Mouse (Mus musculus): ENCODE results near the gene Ica1. TPM values are rescaled to one million over a fixed set of nuclear protein-coding genes. Genes with fewer than 3 reads are reported as not detected.

The Ica1 gene
- polyA plus RNA-seq, 2 experiments, result 1.9 to 5.5 TPM

GRCm38 (mm10) chr6:8631986-8632632 lies 146.2 kb downstream of the Ica1 start:
- H3K9ac ChIP-seq (replicated peaks), result no peak overlapping the region
- ATAC-seq (ENCODE audit: insufficient read depth), result peak; percentile 45; the same call in 1 of the 2 replicates
- H3K36me3 ChIP-seq (replicated peaks; ENCODE audit: control insufficient read depth, insufficient read depth, low read depth), result no peaks in the 10 kb centered on the region
- no peak for DNase-seq (ENCODE audit: low read depth in 3 of 3, low spot score in 3 of 3)
- TF ChIP-seq EP300 (IDR thresholded peaks at IDR 0.05; ENCODE audit: low read depth) (no peak; the same call in 1 of the 2 replicates), CTCF (IDR thresholded peaks at IDR 0.05; ENCODE audit: low read depth) (no peak)
- peaks cover 5 to 11% of the 10 kb centered on the region in 2 experiments; a peak in 2 of 4 replicates for H3K4me1 ChIP-seq (replicated peaks; ENCODE audit: control insufficient read depth in 2 of 2, insufficient read depth in 2 of 2, low read length in 1 of 2)
- no peak overlapping the region for H3K4me2 ChIP-seq (ENCODE audit: low read depth)
- no peak overlapping the region for H3K27ac ChIP-seq
- no peaks in the 10 kb centered on the region for H3K9me3 ChIP-seq (ENCODE audit: control insufficient read depth, low read length)
- H3K27me3 ChIP-seq (ENCODE audit: control insufficient read depth, insufficient read depth, low read length), result no peaks in the 10 kb centered on the region
- 19% methylated on average over 5 of the region's 5 CpGs for WGBS (ENCODE audit: insufficient replicate concordance)
- H3K4me3 ChIP-seq (ENCODE audit: insufficient read depth in 1 of 2, low read depth in 2 of 2, low read length in 2 of 2), result no peak overlapping the region

GRCm38 (mm10) chr6:8631362-8631761 lies 146.9 kb downstream of the Ica1 start:
- H3K27me3 ChIP-seq (ENCODE audit: control insufficient read depth, insufficient read depth, low read length), result no peaks in the 10 kb centered on the region
- no peaks in the 10 kb centered on the region for H3K36me3 ChIP-seq (replicated peaks; ENCODE audit: control insufficient read depth, insufficient read depth, low read depth)
- no peak overlapping the region for H3K27ac ChIP-seq
- no peak for TF ChIP-seq CTCF (IDR thresholded peaks at IDR 0.05; ENCODE audit: low read depth)
- no peak for TF ChIP-seq EP300 (IDR thresholded peaks at IDR 0.05; ENCODE audit: low read depth)
- no peak for DNase-seq (ENCODE audit: low read depth in 3 of 3, low spot score in 3 of 3)
- H3K4me2 ChIP-seq (ENCODE audit: low read depth), result no peak overlapping the region
- ATAC-seq (ENCODE audit: insufficient read depth), result no peak
- WGBS (ENCODE audit: insufficient replicate concordance), result 74% methylated on average over 8 of the region's 8 CpGs
- peaks cover 5 to 11% of the 10 kb centered on the region in 2 experiments; a peak in 2 of 4 replicates for H3K4me1 ChIP-seq (replicated peaks; ENCODE audit: control insufficient read depth in 2 of 2, insufficient read depth in 2 of 2, low read length in 1 of 2)
- H3K9ac ChIP-seq (replicated peaks), result no peak overlapping the region
- H3K9me3 ChIP-seq (ENCODE audit: control insufficient read depth, low read length), result no peaks in the 10 kb centered on the region
- no peak overlapping the region for H3K4me3 ChIP-seq (ENCODE audit: insufficient read depth in 1 of 2, low read depth in 2 of 2, low read length in 2 of 2)

GRCm38 (mm10) chr6:8630531-8630930 lies 147.8 kb downstream of the Ica1 start:
- H3K4me3 ChIP-seq (ENCODE audit: insufficient read depth in 1 of 2, low read depth in 2 of 2, low read length in 2 of 2), result no peak overlapping the region
- H3K36me3 ChIP-seq (replicated peaks; ENCODE audit: control insufficient read depth, insufficient read depth, low read depth), result no peaks in the 10 kb centered on the region
- no peaks in the 10 kb centered on the region for H3K27me3 ChIP-seq (ENCODE audit: control insufficient read depth, insufficient read depth, low read length)
- H3K27ac ChIP-seq, result no peak overlapping the region
- no peaks in the 10 kb centered on the region for H3K9me3 ChIP-seq (ENCODE audit: control insufficient read depth, low read length)
- no peak for TF ChIP-seq CTCF (IDR thresholded peaks at IDR 0.05; ENCODE audit: low read depth)
- H3K4me2 ChIP-seq (ENCODE audit: low read depth), result no peak overlapping the region
- peaks cover 5 to 11% of the 10 kb centered on the region in 2 experiments; a peak in 2 of 4 replicates for H3K4me1 ChIP-seq (replicated peaks; ENCODE audit: control insufficient read depth in 2 of 2, insufficient read depth in 2 of 2, low read length in 1 of 2)
- ATAC-seq (ENCODE audit: insufficient read depth), result no peak
- H3K9ac ChIP-seq (replicated peaks), result no peak overlapping the region
- 38% methylated on average over 7 of the region's 7 CpGs for WGBS (ENCODE audit: insufficient replicate concordance)
- DNase-seq (ENCODE audit: low read depth in 3 of 3, low spot score in 3 of 3), result no peak

GRCm38 (mm10) chr6:8628715-8629267 lies 149.5 kb downstream of the Ica1 start:
- Histone ChIP-seq H3K27ac (no peak overlapping the region), H3K27me3 (ENCODE audit: control insufficient read depth, insufficient read depth, low read length) (no peaks in the 10 kb centered on the region), H3K36me3 (replicated peaks; ENCODE audit: control insufficient read depth, insufficient read depth, low read depth) (no peaks in the 10 kb centered on the region), H3K9ac (replicated peaks) (no peak overlapping the region), H3K9me3 (ENCODE audit: control insufficient read depth, low read length) (no peaks in the 10 kb centered on the region), H3K4me2 (ENCODE audit: low read depth) (no peak overlapping the region), H3K4me3 (ENCODE audit: insufficient read depth in 1 of 2, low read depth in 2 of 2, low read length in 2 of 2) (no peak overlapping the region), H3K4me1 (replicated peaks; ENCODE audit: control insufficient read depth in 2 of 2, insufficient read depth in 2 of 2, low read length in 1 of 2) (peaks cover 5 to 11% of the 10 kb centered on the region in 2 experiments; a peak in 2 of 4 replicates)
- ATAC-seq (ENCODE audit: insufficient read depth) (no peak), DNase-seq (ENCODE audit: low read depth in 3 of 3, low spot score in 3 of 3) (no peak)
- no peak for TF ChIP-seq CTCF (IDR thresholded peaks at IDR 0.05; ENCODE audit: low read depth)
- TF ChIP-seq EP300 (IDR thresholded peaks at IDR 0.05; ENCODE audit: low read depth), result no peak
- WGBS (ENCODE audit: insufficient replicate concordance), result 73% methylated on average over 7 of the region's 7 CpGs

- Histone ChIP-seq H3K9me3 (ENCODE audit: control insufficient read depth, low read length) (no peaks in the 10 kb centered on the region), H3K4me3 (ENCODE audit: insufficient read depth in 1 of 2, low read depth in 2 of 2, low read length in 2 of 2) (no peak overlapping the region), H3K4me1 (replicated peaks; ENCODE audit: control insufficient read depth in 2 of 2, insufficient read depth in 2 of 2, low read length in 1 of 2) (peaks cover 5 to 11% of the 10 kb centered on the region in 2 experiments; a peak in 2 of 4 replicates), H3K4me2 (ENCODE audit: low read depth) (no peak overlapping the region), H3K27ac (no peak overlapping the region), H3K36me3 (replicated peaks; ENCODE audit: control insufficient read depth, insufficient read depth, low read depth) (no peaks in the 10 kb centered on the region), H3K9ac (replicated peaks) (no peak overlapping the region), H3K27me3 (ENCODE audit: control insufficient read depth, insufficient read depth, low read length) (no peaks in the 10 kb centered on the region)
- ATAC-seq (ENCODE audit: insufficient read depth) (no peak), DNase-seq (ENCODE audit: low read depth in 3 of 3, low spot score in 3 of 3) (no peak)
- TF ChIP-seq EP300 (IDR thresholded peaks at IDR 0.05; ENCODE audit: low read depth) (no peak), CTCF (IDR thresholded peaks at IDR 0.05; ENCODE audit: low read depth) (no peak)
- 67% methylated on average over 8 of the region's 8 CpGs for WGBS (ENCODE audit: insufficient replicate concordance)
These were observed 150.1 kb downstream of the Ica1 start for GRCm38 (mm10) chr6:8628226-8628625.

Data from liver, embryonic 14.5 days (tissue).